Mouse (Mus musculus): ENCODE results near the gene Paxx. TPM values are rescaled to one million over a fixed set of nuclear protein-coding genes. Genes with fewer than 3 reads are reported as not detected.
"Not testable (repeated sequence)": the region's sequence is repeated elsewhere in the genome, so short reads cannot be mapped to it uniquely, and the experiment has no call there.

Paxx gene
- polyA plus RNA-seq, 1 experiment from 2014 or later = 37.9 TPM

- no peak overlapping the region for H3K27ac ChIP-seq (ENCODE audit: low read length)
- H3K9me3 ChIP-seq (ENCODE audit: control insufficient read depth, low read length) = no peaks in the 10 kb centered on the region
- ATAC-seq (ENCODE audit: low read depth) = no peak
- no peaks in the 10 kb centered on the region for H3K36me3 ChIP-seq (ENCODE audit: control insufficient read depth, insufficient read depth, low read length)
- H3K9ac ChIP-seq (ENCODE audit: low read length) = no peak overlapping the region
- H3K4me2 ChIP-seq (ENCODE audit: low read depth, low read length) = no peak overlapping the region
- 43% methylated on average over 27 of the region's 27 CpGs for WGBS
- H3K4me3 ChIP-seq (ENCODE audit: low read length) = no peak overlapping the region
- peaks cover 10% of the 10 kb centered on the region for H3K4me1 ChIP-seq (replicated peaks; ENCODE audit: control insufficient read depth, insufficient read depth, low read length)
- H3K27me3 ChIP-seq (ENCODE audit: control insufficient read depth, insufficient read depth, low read depth, low read length) = peaks cover 36% of the 10 kb centered on the region
These were observed 35.4 kb downstream of the Paxx start for GRCm38 (mm10) chr2:25425481-25425880.

- Histone ChIP-seq H3K27me3 (ENCODE audit: control insufficient read depth, insufficient read depth, low read depth, low read length) (peaks cover 25% of the 10 kb centered on the region), H3K4me2 (ENCODE audit: low read depth, low read length) (no peak overlapping the region), H3K9ac (ENCODE audit: low read length) (no peak overlapping the region), H3K27ac (ENCODE audit: low read length) (no peak overlapping the region), H3K4me1 (replicated peaks; ENCODE audit: control insufficient read depth, insufficient read depth, low read length) (peaks cover 2% of the 10 kb centered on the region; the same call in 1 of the 2 replicates), H3K9me3 (ENCODE audit: control insufficient read depth, low read length) (no peaks in the 10 kb centered on the region), H3K36me3 (ENCODE audit: control insufficient read depth, insufficient read depth, low read length) (no peaks in the 10 kb centered on the region), H3K4me3 (ENCODE audit: low read length) (no peak overlapping the region)
- ATAC-seq (ENCODE audit: low read depth) = no peak
- WGBS = 40% methylated on average over 1 of the region's 1 CpGs
These were observed 37.3 kb downstream of the Paxx start for GRCm38 (mm10) chr2:25423626-25424025.

GRCm38 (mm10) chr2:25422587-25423410 lies 38.1 kb downstream of the Paxx start, which contains the start of gene Fut7:
Gene Fut7 (plus strand): TSS chr2:25423267.
- Histone ChIP-seq H3K9ac (ENCODE audit: low read length) (no peak within 1 kb of the TSS), H3K27ac (ENCODE audit: low read length) (no peak within 1 kb of the TSS), H3K27me3 (ENCODE audit: control insufficient read depth, insufficient read depth, low read depth, low read length) (peaks cover 25% of the 10 kb centered on the region), H3K4me1 (replicated peaks; ENCODE audit: control insufficient read depth, insufficient read depth, low read length) (no peaks in the 10 kb centered on the region), H3K4me3 (ENCODE audit: low read length) (no peak within 1 kb of the TSS), H3K9me3 (ENCODE audit: control insufficient read depth, low read length) (no peaks in the 10 kb centered on the region), H3K4me2 (ENCODE audit: low read depth, low read length) (no peak within 1 kb of the TSS), H3K36me3 (ENCODE audit: control insufficient read depth, insufficient read depth, low read length) (no peaks in the 10 kb centered on the region)
- no peak for ATAC-seq (ENCODE audit: low read depth)
- WGBS = 54% methylated on average over 17 of the region's 17 CpGs

- Histone ChIP-seq H3K9me3 (ENCODE audit: control insufficient read depth, low read length) (no peaks in the 10 kb centered on the region), H3K4me2 (ENCODE audit: low read depth, low read length) (no peak overlapping the region), H3K4me1 (replicated peaks; ENCODE audit: control insufficient read depth, insufficient read depth, low read length) (no peaks in the 10 kb centered on the region), H3K4me3 (ENCODE audit: low read length) (no peak overlapping the region), H3K27ac (ENCODE audit: low read length) (no peak overlapping the region), H3K36me3 (ENCODE audit: control insufficient read depth, insufficient read depth, low read length) (no peaks in the 10 kb centered on the region), H3K9ac (ENCODE audit: low read length) (no peak overlapping the region), H3K27me3 (ENCODE audit: control insufficient read depth, insufficient read depth, low read depth, low read length) (peaks cover 25% of the 10 kb centered on the region)
- ATAC-seq (ENCODE audit: low read depth) = 0 out of 2 replicates have a peak, but pooled peaks have one; percentile 44
- WGBS = 24% methylated on average over 3 of the region's 3 CpGs
These were observed 39.0 kb downstream of the Paxx start for GRCm38 (mm10) chr2:25421896-25422295.

- Histone ChIP-seq H3K9me3 (ENCODE audit: control insufficient read depth, low read length) (no peaks in the 10 kb centered on the region), H3K4me1 (replicated peaks; ENCODE audit: control insufficient read depth, insufficient read depth, low read length) (no peaks in the 10 kb centered on the region), H3K4me3 (ENCODE audit: low read length) (no peak overlapping the region), H3K27ac (ENCODE audit: low read length) (no peak overlapping the region), H3K4me2 (ENCODE audit: low read depth, low read length) (no peak overlapping the region), H3K9ac (ENCODE audit: low read length) (no peak overlapping the region), H3K27me3 (ENCODE audit: control insufficient read depth, insufficient read depth, low read depth, low read length) (no peaks in the 10 kb centered on the region), H3K36me3 (ENCODE audit: control insufficient read depth, insufficient read depth, low read length) (no peaks in the 10 kb centered on the region)
- no peak for ATAC-seq (ENCODE audit: low read depth)
- 11% methylated on average over 3 of the region's 3 CpGs for WGBS
These were observed 43.5 kb downstream of the Paxx start for GRCm38 (mm10) chr2:25417426-25417825.

GRCm38 (mm10) chr2:25413436-25413835 lies 47.5 kb downstream of the Paxx start:
- H3K27me3 ChIP-seq (ENCODE audit: control insufficient read depth, insufficient read depth, low read depth, low read length); H3K4me2 ChIP-seq (ENCODE audit: low read depth, low read length); H3K27ac ChIP-seq (ENCODE audit: low read length); H3K4me1 ChIP-seq (replicated peaks; ENCODE audit: control insufficient read depth, insufficient read depth, low read length); H3K36me3 ChIP-seq (ENCODE audit: control insufficient read depth, insufficient read depth, low read length); H3K9me3 ChIP-seq (ENCODE audit: control insufficient read depth, low read length); ATAC-seq (ENCODE audit: low read depth); H3K9ac ChIP-seq (ENCODE audit: low read length); H3K4me3 ChIP-seq (ENCODE audit: low read length): not testable (repeated sequence)

GRCm38 (mm10) chr2:25408908-25409307 lies 52.0 kb downstream of the Paxx start:
- Histone ChIP-seq H3K9me3 (ENCODE audit: control insufficient read depth, low read length) (no peaks in the 10 kb centered on the region), H3K4me2 (ENCODE audit: low read depth, low read length) (no peak overlapping the region), H3K4me1 (replicated peaks; ENCODE audit: control insufficient read depth, insufficient read depth, low read length) (no peaks in the 10 kb centered on the region), H3K36me3 (ENCODE audit: control insufficient read depth, insufficient read depth, low read length) (no peaks in the 10 kb centered on the region), H3K27ac (ENCODE audit: low read length) (no peak overlapping the region), H3K9ac (ENCODE audit: low read length) (no peak overlapping the region), H3K4me3 (ENCODE audit: low read length) (no peak overlapping the region), H3K27me3 (ENCODE audit: control insufficient read depth, insufficient read depth, low read depth, low read length) (peaks cover 8% of the 10 kb centered on the region)
- WGBS = 74% methylated on average over 10 of the region's 10 CpGs
- ATAC-seq (ENCODE audit: low read depth) = no peak

Small RNAs within 50 kb of the gene (microRNA-seq; reads per million reads assigned to microRNA genes)
- gene Mir3087 = not detected

Other genes with a start within 250 kb of the Paxx start
- 112 and 113 TPM in 2 replicates for gene Nelfb, start 249.6 kb downstream of the Paxx start, polyA plus RNA-seq (2015; fragmentation: Nextera tagmentation; extraction: Ambion mirVana)
- 0.15 TPM in 1 of 2 replicates, not detected in the other for gene Stpg3, start 246.5 kb downstream of the Paxx start, polyA plus RNA-seq (2015; fragmentation: Nextera tagmentation; extraction: Ambion mirVana)
- gene Fam166a, start 242.3 kb downstream of the Paxx start, polyA plus RNA-seq (2015; fragmentation: Nextera tagmentation; extraction: Ambion mirVana) = 0.68 TPM in 1 of 2 replicates, not detected in the other
- 677 and 731 TPM in 2 replicates for gene Tubb4b, start 236.4 kb downstream of the Paxx start, polyA plus RNA-seq (2015; fragmentation: Nextera tagmentation; extraction: Ambion mirVana)
- not detected in 2 replicates for gene Slc34a3, start 226.7 kb downstream of the Paxx start, polyA plus RNA-seq (2015; fragmentation: Nextera tagmentation; extraction: Ambion mirVana)
- not detected in 2 replicates for gene Rnf224, start 224.3 kb downstream of the Paxx start, polyA plus RNA-seq (2015; fragmentation: Nextera tagmentation; extraction: Ambion mirVana)
- 8.3 and 9.1 TPM in 2 replicates for gene Rnf208, start 218.8 kb downstream of the Paxx start, polyA plus RNA-seq (2015; fragmentation: Nextera tagmentation; extraction: Ambion mirVana)
- 0.67 TPM in 1 of 2 replicates, not detected in the other for gene Cysrt1, start 218.6 kb downstream of the Paxx start, polyA plus RNA-seq (2015; fragmentation: Nextera tagmentation; extraction: Ambion mirVana)
- gene AL732309.1, start 214.2 kb downstream of the Paxx start, polyA plus RNA-seq (2015; fragmentation: Nextera tagmentation; extraction: Ambion mirVana) = 4.5 and 5.9 TPM in 2 replicates
- 20.3 and 22.0 TPM in 2 replicates for gene Tmem203, start 205.7 kb downstream of the Paxx start, polyA plus RNA-seq (2015; fragmentation: Nextera tagmentation; extraction: Ambion mirVana)
- 6.4 and 6.5 TPM in 2 replicates for gene Tprn, start 198.5 kb downstream of the Paxx start, polyA plus RNA-seq (2015; fragmentation: Nextera tagmentation; extraction: Ambion mirVana)
- 219 and 232 TPM in 2 replicates for gene Ssna1, start 188.7 kb downstream of the Paxx start, polyA plus RNA-seq (2015; fragmentation: Nextera tagmentation; extraction: Ambion mirVana)
- gene Anapc2, start 188.6 kb downstream of the Paxx start, polyA plus RNA-seq (2015; fragmentation: Nextera tagmentation; extraction: Ambion mirVana) = 136 and 137 TPM in 2 replicates
- not detected in 2 replicates for gene Tmem210, start 172.9 kb downstream of the Paxx start, polyA plus RNA-seq (2015; fragmentation: Nextera tagmentation; extraction: Ambion mirVana)
- 6.7 and 9.4 TPM in 2 replicates for gene Lrrc26, start 171.2 kb downstream of the Paxx start, polyA plus RNA-seq (2015; fragmentation: Nextera tagmentation; extraction: Ambion mirVana)
- 0.44 and 0.84 TPM in 2 replicates for gene Grin1, start 141.9 kb downstream of the Paxx start, polyA plus RNA-seq (2015; fragmentation: Nextera tagmentation; extraction: Ambion mirVana)
- 47.8 and 57.4 TPM in 2 replicates for gene Man1b1, start 128.8 kb downstream of the Paxx start, polyA plus RNA-seq (2015; fragmentation: Nextera tagmentation; extraction: Ambion mirVana)
- gene Dpp7, start 104.7 kb downstream of the Paxx start, polyA plus RNA-seq (2015; fragmentation: Nextera tagmentation; extraction: Ambion mirVana) = 15.9 and 18.9 TPM in 2 replicates
- 18.8 and 20.2 TPM in 2 replicates for gene Uap1l1, start 95.4 kb downstream of the Paxx start, polyA plus RNA-seq (2015; fragmentation: Nextera tagmentation; extraction: Ambion mirVana)
- 39.0 and 39.3 TPM in 2 replicates for gene Sapcd2, start 88.8 kb downstream of the Paxx start, polyA plus RNA-seq (2015; fragmentation: Nextera tagmentation; extraction: Ambion mirVana)
- gene Entpd2, start 65.2 kb downstream of the Paxx start, polyA plus RNA-seq (2015; fragmentation: Nextera tagmentation; extraction: Ambion mirVana) = 3.6 and 4.8 TPM in 2 replicates
- gene Npdc1, start 61.7 kb downstream of the Paxx start, polyA plus RNA-seq (2015; fragmentation: Nextera tagmentation; extraction: Ambion mirVana) = 31.6 and 36.5 TPM in 2 replicates
- gene Fut7, start 37.8 kb downstream of the Paxx start, polyA plus RNA-seq (2015; fragmentation: Nextera tagmentation; extraction: Ambion mirVana) = 0.10 and 0.15 TPM in 2 replicates
- 4.9 and 5.4 TPM in 2 replicates for gene Abca2, start 32.4 kb downstream of the Paxx start, polyA plus RNA-seq (2015; fragmentation: Nextera tagmentation; extraction: Ambion mirVana)
- gene Clic3, start 4.3 kb downstream of the Paxx start, polyA plus RNA-seq (2015; fragmentation: Nextera tagmentation; extraction: Ambion mirVana) = 139 and 180 TPM in 2 replicates
- 10.7 and 16.5 TPM in 2 replicates for gene Ptgds, start 9.0 kb upstream of the Paxx start, polyA plus RNA-seq (2015; fragmentation: Nextera tagmentation; extraction: Ambion mirVana)
- gene Lcn12, start 32.8 kb upstream of the Paxx start, polyA plus RNA-seq (2015; fragmentation: Nextera tagmentation; extraction: Ambion mirVana) = not detected in 2 replicates
- 80.8 and 81.1 TPM in 2 replicates for gene Fbxw5, start 39.7 kb upstream of the Paxx start, polyA plus RNA-seq (2015; fragmentation: Nextera tagmentation; extraction: Ambion mirVana)
- 6.5 and 7.3 TPM in 2 replicates for gene C8g, start 40.6 kb upstream of the Paxx start, polyA plus RNA-seq (2015; fragmentation: Nextera tagmentation; extraction: Ambion mirVana)
- gene Traf2, start 85.8 kb upstream of the Paxx start, polyA plus RNA-seq (2015; fragmentation: Nextera tagmentation; extraction: Ambion mirVana) = 38.2 and 39.1 TPM in 2 replicates
- gene Edf1, start 96.8 kb upstream of the Paxx start, polyA plus RNA-seq (2015; fragmentation: Nextera tagmentation; extraction: Ambion mirVana) = 319 and 355 TPM in 2 replicates
- 3.1 and 8.2 TPM in 2 replicates for gene Mamdc4, start 113.8 kb upstream of the Paxx start, polyA plus RNA-seq (2015; fragmentation: Nextera tagmentation; extraction: Ambion mirVana)
- gene Phpt1, start 114.1 kb upstream of the Paxx start, polyA plus RNA-seq (2015; fragmentation: Nextera tagmentation; extraction: Ambion mirVana) = 164 and 167 TPM in 2 replicates
- 0.21 TPM in 1 of 2 replicates, not detected in the other for gene Ajm1, start 120.7 kb upstream of the Paxx start, polyA plus RNA-seq (2015; fragmentation: Nextera tagmentation; extraction: Ambion mirVana)
- 60.7 and 61.8 TPM in 2 replicates for gene Rabl6, start 147.4 kb upstream of the Paxx start, polyA plus RNA-seq (2015; fragmentation: Nextera tagmentation; extraction: Ambion mirVana)
- gene Ccdc183, start 156.6 kb upstream of the Paxx start, polyA plus RNA-seq (2015; fragmentation: Nextera tagmentation; extraction: Ambion mirVana) = 0.14 and 0.15 TPM in 2 replicates
- 30.5 and 35.6 TPM in 2 replicates for gene Tmem141, start 160.9 kb upstream of the Paxx start, polyA plus RNA-seq (2015; fragmentation: Nextera tagmentation; extraction: Ambion mirVana)
- 3.5 and 10.6 TPM in 2 replicates for gene Fcna, start 166.9 kb upstream of the Paxx start, polyA plus RNA-seq (2015; fragmentation: Nextera tagmentation; extraction: Ambion mirVana)
- gene Lcn8, start 192.0 kb upstream of the Paxx start, polyA plus RNA-seq (2015; fragmentation: Nextera tagmentation; extraction: Ambion mirVana) = 0.33 TPM in 1 of 2 replicates, not detected in the other
- not detected in 2 replicates for gene Lcn5, start 196.9 kb upstream of the Paxx start, polyA plus RNA-seq (2015; fragmentation: Nextera tagmentation; extraction: Ambion mirVana)
- not detected in 2 replicates for gene Lcn6, start 215.7 kb upstream of the Paxx start, polyA plus RNA-seq (2015; fragmentation: Nextera tagmentation; extraction: Ambion mirVana)
- gene Lcn10, start 221.6 kb upstream of the Paxx start, polyA plus RNA-seq (2015; fragmentation: Nextera tagmentation; extraction: Ambion mirVana) = not detected in 2 replicates
- gene Obp2a, start 238.9 kb upstream of the Paxx start, polyA plus RNA-seq (2015; fragmentation: Nextera tagmentation; extraction: Ambion mirVana) = not detected in 2 replicates
- gene Bmyc, start 245.6 kb upstream of the Paxx start, polyA plus RNA-seq (2015; fragmentation: Nextera tagmentation; extraction: Ambion mirVana) = 60.2 and 63.4 TPM in 2 replicates